10 mouse cellular contexts compared by ENCODE assay signal in the genomic region with DNA sequence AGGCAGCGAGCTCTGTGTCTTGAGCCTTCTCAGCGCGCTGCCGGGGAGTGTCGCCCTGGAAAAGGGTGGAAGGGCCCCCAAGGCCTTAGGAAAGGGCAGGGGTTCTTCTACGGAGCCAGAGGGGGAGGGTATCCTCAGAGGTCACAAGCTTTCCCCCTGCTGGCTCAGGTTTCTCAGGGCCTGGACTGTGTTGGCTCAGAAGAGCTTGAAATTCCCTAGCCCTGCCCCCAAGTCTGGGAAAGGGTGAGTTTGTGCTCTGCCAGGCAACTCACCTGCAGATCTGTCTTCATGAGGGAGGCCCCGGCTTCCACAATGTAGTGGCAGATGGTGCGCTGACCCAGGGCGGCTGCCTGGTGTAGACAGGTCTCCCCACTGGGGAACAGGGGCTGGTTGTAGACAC. TPM values are rescaled to one million over a fixed set of nuclear protein-coding genes. Genes with fewer than 3 reads are reported as not detected.
A peak's percentile ranks its signal among the peaks of the same experiment; 100 is the strongest.
DNase-seq lines count a peak whose midpoint lies in the region; ATAC-seq and TF ChIP-seq lines count a peak whose summit lies in the region.
"Had no signal": no experiment of that assay in that cellular context is flagged by ENCODE, and none has a peak within 500 bp of the region (broad histone marks: within the 10 kb centered on the region; RNA-seq: fewer than 3 reads in every experiment).

No protein-coding gene starts in this region.

- peaks cover 69% of the 10 kb centered on the region for H3K36me3 ChIP-seq in forebrain, embryonic 10.5 days (replicated peaks)
- peaks cover 34% of the 10 kb centered on the region for H3K36me3 ChIP-seq in forebrain, embryonic 14.5 days (ENCODE audit: control insufficient read depth, insufficient read depth, low read length)
- H3K36me3 ChIP-seq in limb, embryonic 10.5 days = peaks cover 77% of the 10 kb centered on the region

- TF ChIP-seq CTCF in left cerebral cortex, adult 2 months (IDR thresholded peaks at IDR 0.05) = no peak

- intact Hi-C loops in left cerebral cortex, adult 2 months (cut with DNase I) = loop anchor here (5.0 kb wide), 1 partner anchor 449 kb away; a partner anchor contains a TSS

- DNase-seq in forebrain, embryonic 10.5 days (ENCODE audit: extremely low spot score, low spot score) = peak; percentile 49
- DNase-seq in forebrain, embryonic 14.5 days (ENCODE audit: low spot score) = no peak
- DNase-seq in left cerebral cortex, adult 2 months (ENCODE audit: extremely low spot score in 1 of 2, low spot score in 2 of 2) = peak in 1 of 2 experiments; percentile 16
- no peak for DNase-seq in left cerebral cortex, adult 8-10 months (ENCODE audit: low spot score in 2 of 2)
- peak; percentile 76 for DNase-seq in cerebellum, adult 8-10 months
- DNase-seq in limb, embryonic 10.5 days (ENCODE audit: low spot score) = no peak
- no peak for DNase-seq in ovary, postnatal 36 days (ENCODE audit: low spot score)
- no peak for DNase-seq in layer of hippocampus, postnatal 25 days (ENCODE audit: extremely low spot score in 1 of 2, low spot score in 1 of 2)

- H3K4me1 ChIP-seq in forebrain, embryonic 10.5 days = peaks cover 79% of the 10 kb centered on the region
- peaks cover 14% of the 10 kb centered on the region for H3K4me1 ChIP-seq in forebrain, embryonic 14.5 days (ENCODE audit: control insufficient read depth, insufficient read depth, low read length)
- H3K4me1 ChIP-seq in limb, embryonic 10.5 days = peaks cover 63% of the 10 kb centered on the region

- peaks cover 6% of the 10 kb centered on the region; the same call in 1 of the 2 replicates for H3K27me3 ChIP-seq in forebrain, embryonic 10.5 days (ENCODE audit: poor library complexity, severe bottlenecking)
- no peaks in the 10 kb centered on the region for H3K27me3 ChIP-seq in forebrain, embryonic 14.5 days (replicated peaks; ENCODE audit: control insufficient read depth, insufficient read depth, low read length)
- H3K27me3 ChIP-seq in limb, embryonic 10.5 days (ENCODE audit: low read depth, poor library complexity, severe bottlenecking) = no peaks in the 10 kb centered on the region

- H3K27ac ChIP-seq in forebrain, embryonic 10.5 days = peak overlapping the region; percentile 100
- H3K27ac ChIP-seq in forebrain, embryonic 14.5 days (ENCODE audit: low read depth, low read length) = no peak overlapping the region
- H3K27ac ChIP-seq in left cerebral cortex, adult 2 months = peak overlapping the region; percentile 64; the same call in 1 of the 2 replicates
- peak overlapping the region; percentile 100 for H3K27ac ChIP-seq in limb, embryonic 10.5 days

- H3K4me3 ChIP-seq in forebrain, embryonic 10.5 days = peak overlapping the region; percentile 83
- H3K4me3 ChIP-seq in forebrain, embryonic 14.5 days (ENCODE audit: low read depth, low read length) = no peak overlapping the region
- no peak overlapping the region for H3K4me3 ChIP-seq in left cerebral cortex, adult 2 months
- peak overlapping the region; percentile 88 for H3K4me3 ChIP-seq in limb, embryonic 10.5 days

- WGBS in forebrain, embryonic 10.5 days = 12% methylated on average over 9 of the region's 9 CpGs
- 29% methylated on average over 9 of the region's 9 CpGs for WGBS in forebrain, embryonic 14.5 days
- 11% methylated on average over 9 of the region's 9 CpGs for WGBS in limb, embryonic 10.5 days

- H3K4me2 ChIP-seq in forebrain, embryonic 14.5 days (ENCODE audit: low read length) = no peak overlapping the region

- H3K9ac ChIP-seq in forebrain, embryonic 14.5 days (ENCODE audit: low read length) = no peak overlapping the region

- no peak for ATAC-seq in forebrain, embryonic 14.5 days

- no peaks in the 10 kb centered on the region for H3K9me3 ChIP-seq in forebrain, embryonic 10.5 days
- H3K9me3 ChIP-seq in forebrain, embryonic 14.5 days (replicated peaks; ENCODE audit: control insufficient read depth, low read length) = no peaks in the 10 kb centered on the region
- no peaks in the 10 kb centered on the region for H3K9me3 ChIP-seq in limb, embryonic 10.5 days (replicated peaks)

RNA-seq across cellular contexts. Expression of a gene that starts 1.4 kb away (rescaled TPM):
- 1,773 and 1,865 TPM in 2 replicates for polyA plus RNA-seq in forebrain, embryonic 10.5 days (2016; fragmentation: Nextera tagmentation; extraction: Ambion mirVana)
- 349 and 462 TPM in 2 replicates for polyA plus RNA-seq in forebrain, embryonic 14.5 days (2014; fragmentation: Nextera tagmentation; extraction: Ambion mirVana)
- total RNA-seq in left cerebral cortex, adult 2 months (2021) = 10 to 100 TPM; 16.5 to 21.5 TPM
- 10 to 100 TPM; 17.9 to 21.1 (median 19.8) TPM for total RNA-seq in left cerebral cortex, adult 8-10 months (2022)
- 2,617 and 2,689 TPM in 2 replicates for polyA plus RNA-seq in limb, embryonic 10.5 days (2016; fragmentation: Nextera tagmentation; extraction: Ambion mirVana)
- total RNA-seq in layer of hippocampus, postnatal 25 days (2021) = 10 to 100 TPM; 25.5 to 33.2 TPM

RNA-seq across cellular contexts. Expression of a gene that starts 6.4 kb away (rescaled TPM):
- polyA plus RNA-seq in forebrain, embryonic 10.5 days (2016; fragmentation: Nextera tagmentation; extraction: Ambion mirVana) = 0.12 and 0.77 TPM in 2 replicates
- 0.83 and 1.2 TPM in 2 replicates for polyA plus RNA-seq in forebrain, embryonic 14.5 days (2014; fragmentation: Nextera tagmentation; extraction: Ambion mirVana)
- 10 to 100 TPM; 47.9 to 59.9 TPM for total RNA-seq in left cerebral cortex, adult 2 months (2021)
- total RNA-seq in left cerebral cortex, adult 8-10 months (2022) = 10 to 100 TPM; 57.9 to 66.5 (median 60.3) TPM
- polyA plus RNA-seq in limb, embryonic 10.5 days (2016; fragmentation: Nextera tagmentation; extraction: Ambion mirVana) = 0.67 and 0.76 TPM in 2 replicates
- 10 to 100 TPM; 21.5 to 26.1 TPM for total RNA-seq in layer of hippocampus, postnatal 25 days (2021)
- polyA plus RNA-seq: heart, postnatal 0 days had no signal

RNA-seq across cellular contexts. Expression of a gene that starts 12.0 kb away (rescaled TPM):
- 0.44 and 0.52 TPM in 2 replicates for polyA plus RNA-seq in forebrain, embryonic 10.5 days (2016; fragmentation: Nextera tagmentation; extraction: Ambion mirVana)
- 0.20 and 0.30 TPM in 2 replicates for polyA plus RNA-seq in forebrain, embryonic 14.5 days (2014; fragmentation: Nextera tagmentation; extraction: Ambion mirVana)
- total RNA-seq in left cerebral cortex, adult 2 months (2021) = not detected
- total RNA-seq in left cerebral cortex, adult 8-10 months (2022) = not detected
- polyA plus RNA-seq in limb, embryonic 10.5 days (2016; fragmentation: Nextera tagmentation; extraction: Ambion mirVana) = 0.33 and 0.56 TPM in 2 replicates
- not detected for total RNA-seq in layer of hippocampus, postnatal 25 days (2021)
- total RNA-seq: left cerebral cortex, postnatal 14 days had no signal

RNA-seq across cellular contexts. Expression of a gene that starts 42.2 kb away (rescaled TPM):
- polyA plus RNA-seq in forebrain, embryonic 10.5 days (2016; fragmentation: Nextera tagmentation; extraction: Ambion mirVana) = 35.1 and 39.1 TPM in 2 replicates
- polyA plus RNA-seq in forebrain, embryonic 14.5 days (2014; fragmentation: Nextera tagmentation; extraction: Ambion mirVana) = 26.7 and 29.1 TPM in 2 replicates
- 100 to 1,000 TPM; 553 to 561 TPM for total RNA-seq in left cerebral cortex, adult 2 months (2021)
- total RNA-seq in left cerebral cortex, adult 8-10 months (2022) = 100 to 1,000 TPM; 414 to 471 (median 424) TPM
- polyA plus RNA-seq in limb, embryonic 10.5 days (2016; fragmentation: Nextera tagmentation; extraction: Ambion mirVana) = 57.3 and 59.9 TPM in 2 replicates
- 100 to 1,000 TPM; 479 to 537 TPM for total RNA-seq in layer of hippocampus, postnatal 25 days (2021)

Comparison
In these comparisons a context has a peak if more than half of its experiments do, and no peak if none do; other contexts are left out.
1. DNase-seq: peak in forebrain, embryonic 10.5 days (single experiment) and cerebellum, adult 8-10 months (single experiment); none in forebrain, embryonic 14.5 days (single experiment), left cerebral cortex, adult 8-10 months (0 of 2), limb, embryonic 10.5 days (single experiment), ovary, postnatal 36 days (single experiment) and layer of hippocampus, postnatal 25 days (0 of 2).
2. H3K4me3 ChIP-seq: peak in forebrain, embryonic 10.5 days (single experiment) and limb, embryonic 10.5 days (single experiment); none in forebrain, embryonic 14.5 days (single experiment) and left cerebral cortex, adult 2 months (single experiment).